Mouse (Mus musculus) gastrocnemius, adult 18-20 months (tissue): ENCODE measurements at regions not wholly inside any gene's neighbourhood (a gene's known extent, or its start where the extent isn't known, plus 50 kb on each side); places are given as distances from the start of the nearest gene placed in this dataset.

Experiments used
- DNase-seq: peaks from one replicate; pipeline ENCODE4 v3.0.0; 2021; ENCODE audit warnings: low spot score

DNA sequence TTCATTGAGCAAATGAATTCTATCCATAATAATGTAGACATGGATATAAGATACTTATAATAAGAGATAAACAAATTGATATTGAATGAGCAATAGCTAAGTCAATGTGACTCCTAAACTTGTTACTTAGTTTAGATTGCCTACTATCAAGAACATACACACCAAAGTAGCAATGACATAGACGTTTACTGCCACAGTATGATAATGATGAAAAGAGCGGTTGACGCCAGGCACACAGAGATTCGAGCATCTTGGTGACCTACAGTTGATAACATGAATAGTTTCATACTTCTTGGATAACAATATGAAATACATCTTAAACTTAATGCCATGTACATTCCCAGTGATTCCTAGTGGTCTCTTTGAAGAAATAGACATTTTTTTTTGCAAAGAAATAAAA is 55.9 kb upstream of the Tbc1d2b start:
- no peak for DNase-seq
